Comparison of ENCODE assay signal across 15 mouse cellular contexts in genomic region chr14:73398367-73398996, GRCm38 (mm10). TPM values are rescaled to one million over a fixed set of nuclear protein-coding genes. Genes with fewer than 3 reads are reported as not detected.
DNase-seq lines count a peak whose midpoint lies in the region; ATAC-seq and TF ChIP-seq lines count a peak whose summit lies in the region.
"Had no signal": no experiment of that assay in that cellular context is flagged by ENCODE, and none has a peak within 500 bp of the region (broad histone marks: within the 10 kb centered on the region; RNA-seq: fewer than 3 reads in every experiment).

No protein-coding gene starts in this region.

- no peak for TF ChIP-seq CTCF in G1E (IDR thresholded peaks at IDR 0.05; ENCODE audit: low read depth, low read length)

- no peak overlapping the region for H3K9ac ChIP-seq in liver, embryonic 12.5 days
- H3K9ac ChIP-seq in hindbrain, embryonic 16.5 days (ENCODE audit: low read depth, low read length) = no peak overlapping the region
- H3K9ac ChIP-seq: heart, embryonic 15.5 days; hindbrain, embryonic 15.5 days; limb, embryonic 12.5 days; neural tube, embryonic 12.5 days had no signal

- H3K27ac ChIP-seq in liver, embryonic 12.5 days = peak overlapping the region; percentile 67
- no peak overlapping the region for H3K27ac ChIP-seq in hindbrain, embryonic 16.5 days (ENCODE audit: low read depth, low read length)
- H3K27ac ChIP-seq: hindbrain, embryonic 15.5 days; limb, embryonic 12.5 days; neural tube, embryonic 12.5 days had no signal

- H3K9me3 ChIP-seq in G1E (replicated peaks) = no peaks in the 10 kb centered on the region
- H3K9me3 ChIP-seq in liver, embryonic 12.5 days (replicated peaks) = no peaks in the 10 kb centered on the region
- no peaks in the 10 kb centered on the region for H3K9me3 ChIP-seq in hindbrain, embryonic 16.5 days (ENCODE audit: control insufficient read depth, low read length)
- H3K9me3 ChIP-seq: heart, embryonic 15.5 days; hindbrain, embryonic 15.5 days; limb, embryonic 12.5 days; neural tube, embryonic 12.5 days had no signal

- H3K4me2 ChIP-seq in liver, embryonic 12.5 days = peak overlapping the region; percentile 28; the same call in 1 of the 2 replicates
- H3K4me2 ChIP-seq in hindbrain, embryonic 16.5 days (ENCODE audit: low read length) = no peak overlapping the region
- H3K4me2 ChIP-seq: heart, embryonic 15.5 days; hindbrain, embryonic 15.5 days; limb, embryonic 12.5 days; neural tube, embryonic 12.5 days had no signal

- peak overlapping the region; percentile 48; the same call in 1 of the 2 replicates for H3K4me3 ChIP-seq in G1E (ENCODE audit: low read depth, low read length)
- no peak overlapping the region for H3K4me3 ChIP-seq in liver, embryonic 12.5 days
- H3K4me3 ChIP-seq in hindbrain, embryonic 16.5 days (ENCODE audit: low read length) = no peak overlapping the region
- H3K4me3 ChIP-seq: heart, embryonic 15.5 days; hindbrain, embryonic 15.5 days; limb, embryonic 12.5 days; neural tube, embryonic 12.5 days had no signal

- peak; percentile 81 for ATAC-seq in G1E (ENCODE audit: extremely low read depth, insufficient number of reproducible peaks, low FRiP score, poor library complexity, severe bottlenecking)
- peak; percentile 44; the same call in 1 of the 2 replicates for ATAC-seq in liver, embryonic 12.5 days
- peak; percentile 32; the same call in 1 of the 2 replicates for ATAC-seq in megakaryocyte-erythroid progenitor cell, adult 5-6 weeks (replicated peaks; ENCODE audit: low FRiP score, low TSS enrichment, poor library complexity, severe bottlenecking)
- no peak for ATAC-seq in hindbrain, embryonic 16.5 days

- H3K27me3 ChIP-seq in G1E (ENCODE audit: insufficient read depth, low read length) = no peaks in the 10 kb centered on the region
- no peaks in the 10 kb centered on the region for H3K27me3 ChIP-seq in liver, embryonic 12.5 days (replicated peaks)
- no peaks in the 10 kb centered on the region for H3K27me3 ChIP-seq in hindbrain, embryonic 16.5 days (replicated peaks; ENCODE audit: control insufficient read depth, insufficient read depth, low read length)
- H3K27me3 ChIP-seq: heart, embryonic 15.5 days; hindbrain, embryonic 15.5 days; limb, embryonic 12.5 days; neural tube, embryonic 12.5 days had no signal

- H3K4me1 ChIP-seq in G1E (ENCODE audit: insufficient read depth, low read depth, low read length) = peaks cover 73% of the 10 kb centered on the region
- peaks cover 60% of the 10 kb centered on the region for H3K4me1 ChIP-seq in liver, embryonic 12.5 days
- no peaks in the 10 kb centered on the region for H3K4me1 ChIP-seq in hindbrain, embryonic 16.5 days (ENCODE audit: control insufficient read depth, insufficient read depth, low read depth, low read length)
- H3K4me1 ChIP-seq: hindbrain, embryonic 15.5 days; neural tube, embryonic 12.5 days had no signal

- WGBS in liver, embryonic 12.5 days (ENCODE audit: insufficient replicate concordance) = 16% methylated on average over 8 of the region's 8 CpGs
- 74% methylated on average over 8 of the region's 8 CpGs for WGBS in hindbrain, embryonic 16.5 days

- no peaks in the 10 kb centered on the region for H3K36me3 ChIP-seq in G1E (replicated peaks)
- no peaks in the 10 kb centered on the region for H3K36me3 ChIP-seq in liver, embryonic 12.5 days
- no peaks in the 10 kb centered on the region for H3K36me3 ChIP-seq in hindbrain, embryonic 16.5 days (ENCODE audit: control insufficient read depth, insufficient read depth, low read length)
- H3K36me3 ChIP-seq: heart, embryonic 15.5 days; hindbrain, embryonic 15.5 days; limb, embryonic 12.5 days; neural tube, embryonic 12.5 days had no signal

- peak; percentile 34 for DNase-seq in CD4-positive helper T cell, adult 2 months (ENCODE audit: low read depth, low spot score)
- DNase-seq in G1E (ENCODE audit: low spot score) (peak; percentile 43), MN1 (ENCODE audit: low spot score) (no peak)
- no peak for DNase-seq in frontal cortex, postnatal 36 days (ENCODE audit: low spot score in 2 of 2)
- DNase-seq: cerebellum, adult 11-12 months; kidney, adult 8-10 months; lung, postnatal 14 days; midbrain, embryonic 14.5 days had no signal

RNA-seq across cellular contexts. Expression of gene Itm2b, which starts 13.4 kb away (rescaled TPM):
- total RNA-seq in G1E (2014; fragmentation: Nextera tagmentation) = 474 and 507 TPM in 2 replicates
- total RNA-seq in G1E (2017) = 523 and 553 TPM in 2 replicates
- polyA plus RNA-seq in G1E (2012) = 104 and 121 TPM in 2 replicates
- polyA plus RNA-seq in liver, embryonic 12.5 days (2016; fragmentation: Nextera tagmentation; extraction: Ambion mirVana) = 395 and 399 TPM in 2 replicates
- 241 and 252 TPM in 2 replicates for total RNA-seq in megakaryocyte-erythroid progenitor cell, adult 5-6 weeks (2014; fragmentation: Nextera tagmentation)
- total RNA-seq in megakaryocyte-erythroid progenitor cell, adult 5-6 weeks (2017) = 431 and 507 TPM in 2 replicates
- polyA plus RNA-seq in hindbrain, embryonic 16.5 days (2015; fragmentation: Nextera tagmentation; extraction: Ambion mirVana) = 786 and 849 TPM in 2 replicates

Comparison
In these comparisons a context has a peak if more than half of its experiments do, and no peak if none do; other contexts are left out.
1. DNase-seq: peak in CD4-positive helper T cell, adult 2 months (single experiment) and G1E (single experiment); none in frontal cortex, postnatal 36 days (0 of 2) and MN1 (single experiment).